Mouse (Mus musculus) c-Kit-negative CD71-positive TER-119-positive erythroid progenitor cells, embryonic 14.5 days (primary cell): ENCODE results near the gene Sh2d3c.

Experiments used
- DNase-seq: peaks from one replicate; pipeline ENCODE4 v3.0.0-alpha.2; 2013; ENCODE audit warnings: low read depth, low spot score

Sh2d3c gene

DNA sequence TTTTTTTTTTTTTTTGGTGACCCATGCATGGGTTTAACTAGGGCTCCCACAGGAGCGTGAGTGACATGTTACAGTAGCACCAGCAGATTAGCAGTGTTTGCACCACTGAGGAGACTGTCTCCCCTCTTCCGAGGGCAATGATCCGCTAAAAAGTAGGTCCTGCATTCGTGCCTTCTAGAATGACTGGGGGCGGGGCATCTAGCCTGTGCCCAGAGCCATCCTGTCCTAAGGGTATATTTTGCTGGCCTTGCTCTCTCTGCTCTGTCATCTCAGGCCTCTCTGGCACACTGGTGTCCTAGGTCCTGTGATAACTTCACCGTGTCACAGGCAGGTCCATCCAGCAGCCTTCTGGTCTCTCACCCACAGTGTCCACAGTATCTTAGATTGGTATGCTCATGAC lies 21.2 kb upstream of the Sh2d3c start:
- DNase-seq, result no peak

DNA sequence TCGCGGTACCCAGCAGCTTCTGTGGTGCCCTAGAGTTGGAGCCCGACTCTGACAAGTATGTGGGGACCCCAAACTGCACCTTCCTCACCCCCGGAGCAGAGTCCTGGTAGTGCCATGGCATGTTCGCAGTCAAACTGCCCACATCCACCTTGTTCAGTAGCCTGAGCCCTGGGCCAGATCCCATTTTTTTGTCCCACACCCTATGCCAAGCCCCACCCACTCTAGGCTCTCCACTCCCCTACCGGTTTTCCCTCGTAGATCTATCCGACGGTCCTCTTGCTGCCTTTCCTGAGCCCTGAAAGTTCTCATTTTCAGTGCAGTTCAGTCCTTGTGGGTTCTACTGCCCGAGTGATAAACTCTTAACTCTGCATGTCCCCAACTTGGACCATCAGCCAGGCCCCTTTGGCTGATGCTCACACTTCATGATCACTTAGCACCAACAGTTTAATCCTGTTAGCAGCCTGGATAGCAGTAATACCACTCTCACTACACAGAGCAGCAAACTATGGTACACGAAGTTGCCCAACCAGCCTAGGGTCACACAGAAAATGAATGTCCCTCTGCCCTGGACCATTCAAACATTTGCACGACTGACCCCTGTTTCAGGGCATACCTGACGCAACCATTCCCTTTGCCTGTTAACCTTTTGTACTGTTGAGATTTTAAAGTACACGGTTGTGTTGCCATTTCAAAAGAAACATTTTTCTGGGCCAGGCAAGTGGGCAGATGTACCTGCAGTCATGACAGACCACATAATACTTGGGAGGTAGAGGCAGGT lies 19.7 kb upstream of the Sh2d3c start:
- DNase-seq, result no peak

DNA sequence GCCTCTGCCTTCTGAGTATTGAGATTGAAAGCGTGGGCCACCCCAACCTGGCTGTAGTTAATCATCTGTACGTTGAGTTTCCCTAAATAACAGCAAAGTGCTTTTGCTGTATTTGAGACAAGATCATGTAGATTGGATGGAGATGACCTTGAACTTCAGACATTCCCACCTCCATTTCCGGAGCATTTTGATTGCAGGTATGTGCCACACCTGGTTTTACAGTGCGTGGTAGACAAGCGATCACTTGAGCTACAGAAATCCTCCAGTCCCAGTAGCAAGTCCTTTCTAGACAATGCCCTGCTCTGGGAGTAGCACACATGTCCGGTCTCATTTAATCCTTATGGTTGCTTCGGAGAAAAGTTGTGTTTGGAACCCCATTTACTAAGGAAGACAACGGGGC lies 17.8 kb upstream of the Sh2d3c start:
- no peak for DNase-seq

DNA sequence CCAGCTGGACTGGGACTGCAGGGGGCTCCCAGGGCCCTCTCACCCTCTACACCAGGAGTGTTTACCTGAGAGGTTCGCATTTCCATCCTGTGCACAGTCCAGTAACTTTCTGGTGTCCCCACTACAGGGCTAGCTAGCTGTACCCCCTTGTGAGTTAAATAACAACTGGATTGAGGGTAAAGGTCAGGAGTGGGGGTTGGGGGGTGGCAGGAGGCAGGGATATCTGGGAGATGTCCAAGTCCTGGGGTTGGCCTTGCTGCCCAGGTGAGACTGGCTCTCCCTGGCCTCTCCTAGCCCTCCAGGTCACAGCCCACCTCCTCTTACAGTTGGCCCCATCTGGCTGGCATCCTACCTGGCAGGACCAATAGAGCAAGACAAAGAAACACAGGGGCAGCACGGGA lies 16.8 kb upstream of the Sh2d3c start, which contains the start of gene Fpgs:
Gene Fpgs (minus strand): TSS at position 125 of the 401 bp plus-strand sequence.
- no peak for DNase-seq

DNA sequence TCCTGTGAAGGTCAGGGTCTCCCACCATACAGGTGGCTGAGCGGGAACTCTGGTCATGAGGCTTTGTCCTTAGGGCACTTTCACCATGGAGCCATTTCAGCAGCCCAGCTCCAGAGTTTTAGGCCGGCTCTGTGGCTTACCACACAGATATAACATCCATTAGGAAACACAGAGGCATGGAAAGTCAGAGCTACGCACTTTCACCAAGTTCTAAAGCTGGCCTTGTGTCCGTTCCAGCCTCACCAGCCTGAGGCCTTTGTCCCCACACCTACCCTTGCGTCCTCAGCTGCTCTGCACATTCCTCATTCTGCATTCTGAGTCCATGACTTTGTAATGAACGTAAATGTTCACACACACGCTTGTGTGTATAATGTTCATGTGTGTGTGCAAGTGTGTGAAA lies 15.8 kb upstream of the Sh2d3c start:
- DNase-seq, result no peak

DNA sequence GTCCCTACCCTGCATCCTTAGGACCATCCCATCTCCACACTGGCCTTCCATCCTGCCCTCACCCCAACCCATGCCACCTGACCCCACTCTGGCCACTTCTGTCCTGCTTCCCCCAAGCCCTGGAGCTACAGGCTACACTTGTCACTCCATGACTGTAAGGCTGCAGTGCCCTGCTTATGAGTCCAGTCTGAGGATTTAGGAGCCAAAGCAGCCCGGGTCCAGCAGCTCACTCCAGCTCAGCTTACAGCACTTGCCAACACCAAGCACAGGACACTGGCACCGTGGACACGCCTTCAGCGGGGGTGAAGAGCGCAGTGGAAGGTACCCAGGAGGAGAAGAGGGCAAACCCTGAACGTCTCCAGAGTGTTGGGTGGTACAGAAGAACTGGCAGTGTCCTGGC lies 13.9 kb upstream of the Sh2d3c start:
- DNase-seq, result no peak

DNA sequence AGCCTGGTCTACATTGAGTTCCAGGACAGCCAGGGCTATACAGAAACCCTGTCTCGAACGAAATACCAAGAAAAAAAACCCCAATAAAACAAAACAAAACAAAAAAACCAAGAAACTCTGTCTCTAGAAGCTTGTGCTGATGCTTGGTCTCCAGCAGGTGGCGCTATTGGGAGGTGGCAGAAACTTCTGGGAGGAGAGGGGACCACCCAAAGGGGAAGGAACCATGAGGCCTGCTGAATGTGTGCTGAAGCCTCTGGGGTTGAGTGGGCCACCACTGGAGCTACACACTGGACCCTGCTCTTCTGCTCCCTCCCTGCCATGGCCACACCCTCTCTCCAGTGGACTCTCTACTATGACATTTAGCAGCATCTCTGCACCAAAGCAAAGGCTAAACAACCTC lies 12.2 kb upstream of the Sh2d3c start:
- peak; percentile 46 for DNase-seq

DNA sequence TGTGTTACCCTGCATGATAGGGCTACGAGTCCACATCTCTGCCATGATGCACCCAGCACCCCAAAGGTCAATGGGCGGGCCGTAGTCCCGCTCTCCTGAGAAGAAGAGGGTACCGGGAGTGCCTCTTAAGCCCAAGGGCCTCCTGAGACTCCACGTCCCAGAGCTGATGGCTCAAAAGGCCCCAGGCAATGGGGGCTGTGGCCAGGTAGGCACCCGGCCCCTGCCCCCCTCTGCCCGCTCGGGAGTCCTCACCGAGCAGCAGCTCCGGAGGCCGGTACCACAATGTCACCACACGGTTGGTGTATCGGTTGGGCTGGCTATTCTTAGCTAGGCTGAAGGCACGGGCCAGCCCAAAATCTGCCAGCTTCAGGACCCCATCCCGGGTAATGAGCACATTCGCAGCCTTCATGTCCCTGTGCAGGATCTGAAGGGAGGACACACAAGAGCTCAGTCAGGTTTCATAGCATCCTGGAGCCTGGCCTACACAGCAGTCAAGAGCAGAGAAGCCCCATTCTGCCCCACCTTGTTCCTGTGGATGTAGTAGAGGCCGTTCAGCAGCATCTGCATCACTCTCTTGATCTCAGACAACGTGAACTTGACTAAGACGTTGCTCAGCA lies 11.2 kb upstream of the Sh2d3c start:
- no peak for DNase-seq

DNA sequence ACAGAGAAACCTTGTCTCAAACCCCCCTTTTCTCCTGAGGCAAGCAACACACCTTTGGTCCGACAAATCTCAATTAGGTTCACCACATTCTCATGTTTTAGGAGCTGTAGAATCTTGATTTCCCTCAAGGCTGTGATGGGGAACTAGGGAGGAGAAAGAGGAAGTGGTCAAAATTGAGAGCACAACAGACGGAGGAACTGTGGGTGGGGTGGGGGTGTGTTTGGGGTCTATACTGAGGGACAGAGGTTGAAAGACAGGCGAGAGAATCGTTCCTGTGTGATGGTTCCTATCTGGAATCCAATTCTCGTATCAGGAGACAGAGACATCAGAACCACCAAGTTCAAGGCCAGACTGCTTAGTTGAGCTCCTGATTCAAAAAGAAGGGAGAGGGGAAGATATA lies 10.4 kb upstream of the Sh2d3c start:
- no peak for DNase-seq

DNA sequence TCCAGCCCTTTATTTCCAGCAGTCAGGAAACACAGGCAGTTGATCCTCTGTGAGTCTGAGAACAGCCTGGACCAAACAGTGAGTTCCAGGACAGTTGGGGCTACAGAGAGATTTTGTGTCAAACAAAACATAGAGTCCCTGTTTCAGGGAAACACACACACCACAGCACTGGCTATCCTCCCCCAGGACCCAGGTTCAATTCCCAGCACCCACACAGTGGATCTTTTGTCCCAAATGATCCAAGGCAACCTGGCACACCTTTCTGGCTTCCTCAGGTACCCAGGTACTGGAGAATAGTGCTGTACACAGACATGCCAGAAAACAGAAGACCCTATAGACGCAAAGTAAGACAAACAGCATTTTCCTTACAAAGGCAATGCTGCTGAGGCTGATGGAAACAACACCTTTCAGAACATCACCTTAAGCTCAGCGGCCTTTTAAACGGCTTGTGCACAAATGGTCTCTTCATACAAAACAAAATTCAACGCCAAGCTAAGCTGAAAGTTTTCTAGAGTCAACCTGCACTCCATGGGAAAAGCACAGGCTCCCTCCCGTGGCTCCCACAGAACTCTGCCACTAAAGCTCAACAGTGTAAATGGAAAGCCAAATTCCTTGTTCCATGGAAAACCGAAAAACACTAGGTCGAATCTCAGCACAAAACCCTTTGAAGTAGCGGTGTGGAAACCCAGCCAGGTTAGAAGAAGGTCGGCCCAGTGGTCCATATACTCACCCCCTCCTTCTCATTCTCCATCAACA lies 9.4 kb upstream of the Sh2d3c start:
- DNase-seq, result no peak

DNA sequence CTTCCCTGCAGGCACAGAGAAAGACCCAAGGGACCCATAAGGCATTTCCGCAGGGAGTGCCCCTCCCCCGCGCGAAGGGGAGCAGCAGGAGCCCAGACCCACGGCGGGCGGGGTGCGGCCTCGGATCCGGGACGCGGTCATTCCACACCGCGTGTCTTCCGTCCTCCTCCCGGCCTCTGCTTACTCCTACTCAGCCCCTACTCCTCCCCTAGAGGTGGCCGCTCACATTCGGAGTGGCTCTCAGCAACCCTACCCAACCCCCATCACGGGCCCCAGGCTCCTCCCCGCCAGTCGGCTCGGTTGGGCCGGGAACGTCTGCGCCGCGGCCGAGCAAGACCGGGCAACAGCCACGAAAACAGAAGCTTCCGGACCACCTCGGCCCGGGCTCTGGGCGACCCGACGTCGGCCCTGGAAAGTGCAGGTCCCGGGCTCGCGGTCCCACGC lies 8.7 kb upstream of the Sh2d3c start:
- DNase-seq, result peak; percentile 46

DNA sequence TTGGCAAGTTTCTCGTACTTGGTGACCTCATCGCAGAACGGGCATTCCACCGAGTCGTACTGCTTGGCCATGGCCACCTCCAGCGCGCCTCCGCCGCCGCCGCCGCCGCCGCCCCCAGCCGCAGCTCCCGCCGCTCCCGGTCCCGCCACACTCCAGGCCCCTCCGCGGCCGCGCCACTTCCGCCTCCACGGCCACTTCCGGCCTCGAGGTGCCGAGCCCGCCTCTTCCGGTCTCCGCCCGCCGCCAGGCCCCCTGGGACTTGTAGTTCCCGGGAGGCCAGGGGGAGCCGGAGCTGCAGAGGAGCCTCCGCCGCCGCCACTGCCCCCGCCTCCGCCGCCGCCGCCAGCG lies 8.3 kb upstream of the Sh2d3c start:
- peak; percentile 74 for DNase-seq

DNA sequence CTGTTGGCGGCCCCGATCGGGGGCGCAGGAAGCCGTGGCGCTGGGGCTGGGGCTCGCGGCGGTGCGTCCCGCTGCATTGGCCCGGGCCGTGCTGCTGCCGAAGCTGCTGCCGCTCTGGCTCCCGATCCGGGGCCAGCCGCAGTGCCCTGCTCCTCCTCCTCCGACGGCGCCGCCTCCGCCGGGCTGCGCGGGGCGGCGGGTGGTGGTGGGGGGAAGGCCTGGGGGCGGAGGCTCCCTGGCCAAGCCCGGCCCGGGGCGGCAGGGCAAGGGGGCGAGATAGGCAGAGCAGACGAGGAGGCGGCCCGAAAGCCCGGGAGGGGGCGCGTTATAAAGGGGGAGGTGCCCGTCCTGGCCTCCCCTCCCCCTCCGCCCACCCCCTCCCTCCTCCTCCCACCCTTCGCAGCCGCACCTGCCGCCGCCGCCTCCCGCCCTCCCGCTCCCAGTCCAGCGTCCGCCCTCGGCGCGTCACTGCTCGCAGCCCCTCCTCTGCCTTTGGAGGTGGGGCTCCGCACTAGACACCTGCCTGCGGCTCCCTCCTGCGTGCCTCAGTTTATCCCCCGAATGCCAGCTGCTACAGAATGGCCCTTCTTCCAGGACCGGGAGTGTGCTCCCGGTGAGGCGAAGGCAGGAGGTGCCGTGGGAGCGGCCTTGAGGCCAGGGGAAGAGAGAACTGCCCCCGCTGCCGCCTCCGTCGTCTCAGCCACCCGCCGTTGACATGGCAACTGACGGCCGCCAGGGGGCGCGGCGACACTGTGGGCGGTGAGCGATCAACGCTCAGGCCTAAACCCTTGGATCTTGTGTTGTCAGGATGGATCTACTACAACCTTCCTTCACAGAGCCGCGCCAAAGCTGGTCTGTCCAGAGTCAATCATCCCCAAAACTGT lies 7.7 kb upstream of the Sh2d3c start, which contains the start of gene Cdk9:
Gene Cdk9 (minus strand): TSS at position 143 of the 884 bp plus-strand sequence.
- DNase-seq, result peak; percentile 82

DNA sequence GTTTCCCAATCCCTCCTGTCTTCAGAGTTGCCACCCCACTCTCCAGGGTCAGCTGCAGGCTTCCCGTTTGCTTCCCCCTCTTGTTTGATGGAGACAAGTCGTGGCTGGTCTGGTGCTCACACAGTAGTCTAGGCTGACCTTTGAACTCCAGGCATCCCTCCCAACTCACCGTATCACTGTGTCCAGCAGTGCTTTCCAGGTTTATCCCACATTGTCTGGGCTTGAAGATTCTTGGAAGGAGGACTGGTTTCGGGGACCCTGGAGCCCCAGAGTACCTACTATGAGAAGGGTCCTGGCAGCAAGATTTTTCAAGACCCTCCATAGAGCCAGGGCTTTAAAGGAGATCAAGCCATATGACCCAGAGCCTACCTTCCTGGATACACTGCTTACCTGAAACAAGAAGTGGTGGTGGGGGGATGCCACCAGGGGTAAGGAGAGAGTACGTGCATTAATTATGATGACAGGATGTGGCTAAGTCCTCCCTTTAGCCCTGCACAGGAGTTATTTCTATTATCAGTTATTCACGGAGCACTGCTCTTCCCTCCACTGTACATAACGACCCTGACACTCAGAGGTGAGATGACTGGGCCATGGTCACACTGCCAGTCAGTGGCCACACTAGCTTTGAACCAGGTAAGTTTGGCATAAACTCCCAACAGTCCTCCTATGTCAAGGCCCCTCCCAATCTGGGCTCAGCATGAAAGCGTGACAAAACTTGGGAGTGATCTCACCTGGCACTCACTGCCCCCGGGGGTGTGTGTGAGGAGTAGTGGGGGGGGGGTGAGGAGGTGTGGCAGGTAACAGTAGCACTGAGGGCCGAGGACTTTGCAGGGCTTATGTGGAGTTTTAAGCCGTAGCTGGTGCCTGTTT lies 6.5 kb upstream of the Sh2d3c start:
- DNase-seq, result no peak

DNA sequence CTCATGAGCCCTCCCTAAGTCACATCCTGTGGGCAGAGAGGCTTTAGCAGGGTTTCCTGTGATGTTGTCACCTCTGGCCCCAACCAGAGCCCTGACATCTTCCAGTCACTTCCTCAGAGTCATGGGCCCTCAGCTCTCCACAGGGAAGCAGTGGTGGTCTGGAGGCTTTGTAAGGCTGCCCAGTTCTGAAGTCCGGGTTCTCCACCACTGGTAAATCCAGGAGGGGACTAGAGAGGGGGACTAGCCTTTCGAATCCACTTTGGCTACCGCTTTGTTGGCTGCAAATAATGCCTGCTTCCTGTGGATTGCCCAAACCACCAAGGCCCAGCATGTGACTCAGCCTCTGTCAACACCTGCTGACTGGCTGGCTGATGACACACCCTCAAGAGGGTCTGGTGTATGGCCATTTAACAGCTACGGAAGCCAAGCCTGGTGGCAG lies 5.8 kb upstream of the Sh2d3c start:
- DNase-seq, result no peak

DNA sequence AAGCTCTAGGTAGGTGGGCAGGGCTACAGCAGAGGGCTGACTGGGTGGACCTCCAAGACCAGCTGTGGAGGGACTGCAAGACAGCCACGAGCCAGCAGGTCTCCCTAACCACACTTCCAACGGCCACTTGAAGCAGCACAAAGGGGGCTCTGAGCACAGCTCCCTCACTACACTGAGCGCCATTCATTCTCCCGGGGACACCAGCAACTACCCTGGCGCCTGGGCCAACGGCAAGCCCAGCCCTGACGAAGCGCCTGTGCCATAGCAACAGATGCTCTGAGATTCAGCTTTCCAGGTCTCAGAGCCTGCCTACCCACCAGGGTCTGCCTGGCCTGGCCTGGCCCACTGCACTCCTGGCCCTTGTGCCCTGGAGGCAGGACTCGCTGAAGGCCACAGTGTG lies 2.1 kb upstream of the Sh2d3c start:
- DNase-seq, result no peak

DNA sequence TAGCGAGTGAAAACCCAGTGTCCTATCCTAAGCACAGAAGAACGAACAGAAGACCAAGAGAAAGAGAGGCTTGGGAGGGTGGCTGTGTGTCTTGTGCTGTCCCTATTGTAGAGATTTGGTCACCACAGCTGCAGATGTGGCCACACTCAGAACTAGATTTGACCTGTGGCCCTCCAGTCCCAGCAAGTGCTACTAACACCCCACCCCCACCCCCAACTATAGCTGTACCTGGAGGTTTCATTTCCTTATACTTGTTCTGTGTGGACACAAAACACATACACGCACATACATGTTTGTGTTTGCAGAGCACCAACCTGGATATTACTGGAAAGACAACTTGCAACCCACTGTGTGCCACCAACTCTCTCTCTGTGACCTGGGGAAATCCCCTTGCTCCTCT lies 802 bp upstream of the Sh2d3c start:
- DNase-seq, result no peak

DNA sequence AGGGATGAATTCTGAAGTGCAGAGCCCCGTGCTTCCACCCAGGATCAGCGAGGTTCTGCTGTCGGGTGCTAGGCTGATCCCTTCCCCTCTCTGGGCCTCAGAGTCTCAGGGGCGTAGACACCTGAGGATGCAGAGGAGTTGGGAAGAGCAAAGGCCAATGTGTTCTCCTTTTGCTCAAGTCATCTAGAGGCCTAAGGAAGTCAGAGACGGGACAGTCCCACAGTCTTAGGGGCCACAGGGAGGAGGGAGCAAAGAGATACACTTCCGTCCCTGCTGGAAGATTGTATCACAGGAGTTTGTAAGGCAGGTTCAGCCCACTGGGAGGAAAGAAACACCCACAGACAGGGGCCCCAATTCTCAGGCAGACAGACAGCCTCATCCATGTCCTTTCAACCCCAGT lies 1.2 kb downstream of the Sh2d3c start:
- DNase-seq, result no peak

DNA sequence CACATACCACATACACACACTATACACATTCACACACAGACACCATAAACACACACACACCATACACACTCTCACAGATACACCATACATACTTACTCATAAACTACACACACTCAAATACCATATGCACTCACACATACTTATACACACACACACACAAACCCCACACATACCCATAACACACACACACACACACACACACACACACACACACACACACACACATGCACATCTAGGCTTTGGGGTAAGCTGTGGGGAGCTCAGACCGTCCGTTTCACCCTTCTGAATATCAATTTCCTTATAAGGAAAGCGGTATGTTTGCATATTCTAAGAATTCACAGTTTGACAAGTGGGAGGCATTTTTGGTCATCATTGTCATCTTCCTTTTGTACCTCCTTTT lies 1.7 kb downstream of the Sh2d3c start:
- DNase-seq, result no peak

DNA sequence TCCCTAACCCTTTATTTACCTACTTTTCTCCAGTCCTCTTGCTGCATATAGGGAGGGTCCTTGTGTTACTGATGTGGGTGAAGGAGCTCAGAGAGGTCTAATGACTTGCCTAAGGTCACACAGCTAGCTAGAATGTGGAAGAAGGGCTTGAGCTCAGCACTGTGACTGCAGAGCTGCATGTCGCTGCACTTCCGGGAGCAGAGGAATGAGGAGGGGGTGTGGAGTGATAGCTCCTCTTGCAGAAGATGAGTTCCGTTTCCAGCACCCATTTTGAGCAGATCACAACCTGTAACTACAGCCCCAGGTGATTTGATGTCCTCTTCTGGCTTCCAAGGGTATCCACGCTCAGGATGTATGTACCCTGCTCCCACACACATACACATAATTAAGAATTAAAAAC lies 3.3 kb downstream of the Sh2d3c start:
- no peak for DNase-seq
